Mouse (Mus musculus) heart, embryonic 14.5 days (tissue): ENCODE measurements around the gene Agbl4. TPM values are rescaled to one million over a fixed set of nuclear protein-coding genes. Genes with fewer than 3 reads are reported as not detected.

Experiments
- ATAC-seq: fragments of 200-750 bp; cut with Nextera tagmentation; 2 replicates; pipeline ENCODE4 v1.8.0; 2017; ENCODE audit warnings: low read depth, moderate TSS enrichment; ENCODE audit not compliant: insufficient number of reproducible peaks, insufficient read depth, low FRiP score
- H3K27ac ChIP-seq, 2 experiments: fragments of 200-500 bp in 1 of 2; fragments of 300-500 bp in 1 of 2; sonication (generic) in 1 of 2; replicated peaks in 1 of 2; 2 replicates each; pipeline ENCODE4 v1.5.1; 2012 to 2014; ENCODE audit warnings: low read depth in 2 of 2, low read length in 2 of 2, control low read depth in 1 of 2, mild to moderate bottlenecking in 1 of 2, mixed read lengths in 1 of 2; ENCODE audit not compliant: control insufficient read depth in 1 of 2, insufficient read depth in 1 of 2
- H3K27me3 ChIP-seq: fragments of 300-500 bp; sonication (generic); 2 replicates; pipeline ENCODE4 v1.6.1; 2014; ENCODE audit warnings: mild to moderate bottlenecking, low read length, control low read depth; ENCODE audit not compliant: control insufficient read depth, insufficient read depth
- H3K36me3 ChIP-seq: fragments of 300-500 bp; sonication (generic); 2 replicates; pipeline ENCODE4 v1.6.1; 2014; ENCODE audit warnings: mild to moderate bottlenecking, control low read depth, low read length, mixed read lengths; ENCODE audit not compliant: control insufficient read depth, insufficient read depth
- H3K4me1 ChIP-seq, 2 experiments: fragments of 200-500 bp in 1 of 2; fragments of 300-500 bp in 1 of 2; sonication (generic) in 1 of 2; 2 replicates each; pipeline ENCODE4 v1.6.1; 2012 to 2014; ENCODE audit warnings: low read length in 2 of 2, control low read depth in 1 of 2, mixed read lengths in 1 of 2; ENCODE audit not compliant: control insufficient read depth in 2 of 2, insufficient read depth in 2 of 2
- H3K4me2 ChIP-seq: fragments of 300-500 bp; sonication (generic); 2 replicates; pipeline ENCODE4 v1.6.1; 2014; ENCODE audit warnings: mild to moderate bottlenecking, low read length
- H3K4me3 ChIP-seq, 2 experiments: fragments of 200-500 bp in 1 of 2; fragments of 300-500 bp in 1 of 2; sonication (generic) in 1 of 2; 2 replicates each; pipeline ENCODE4 v1.5.1; 2012 to 2014; ENCODE audit warnings: low read length in 2 of 2, mild to moderate bottlenecking in 2 of 2, control low read depth in 1 of 2, low read depth in 1 of 2, moderate library complexity in 1 of 2; ENCODE audit not compliant: control insufficient read depth in 1 of 2, insufficient read depth in 1 of 2
- H3K9ac ChIP-seq: fragments of 300-500 bp; sonication (generic); 2 replicates; pipeline ENCODE4 v1.6.1; 2014; ENCODE audit warnings: mild to moderate bottlenecking, low read length
- H3K9me3 ChIP-seq: fragments of 300-500 bp; sonication (generic); 2 replicates; pipeline ENCODE4 v1.6.1; 2016; ENCODE audit warnings: low read length, control low read depth; ENCODE audit not compliant: control insufficient read depth
- WGBS: fragments of 180-500 bp; shearing (Covaris S2); extraction: QIAGEN DNeasy Blood & Tissue Kit; methylation state at CpG from one replicate; pipeline ENCODE4 v1.1.7; 2014; 5-methylcytosine and 5-hydroxymethylcytosine counted together
- polyA plus RNA-seq: library from polyadenylated mRNA; unstranded; fragments of >200 nt; fragmentation: Nextera tagmentation; extraction: Ambion mirVana; gene quantifications from 2 replicates; pipeline ENCODE4 v1.2.1, GENCODE M21; 2014

The Agbl4 gene
- polyA plus RNA-seq, 1 experiment from 2014 or later: 1.1 TPM

- no peak overlapping the region for H3K27ac ChIP-seq
- H3K4me3 ChIP-seq: no peak overlapping the region
- H3K4me2 ChIP-seq: no peak overlapping the region
- H3K36me3 ChIP-seq: no peaks in the 10 kb centered on the region
- H3K9ac ChIP-seq: no peak overlapping the region
- H3K4me1 ChIP-seq: no peaks in the 10 kb centered on the region
- no peak for ATAC-seq
- no peaks in the 10 kb centered on the region for H3K27me3 ChIP-seq
- H3K9me3 ChIP-seq: no peaks in the 10 kb centered on the region
Measured at GRCm38 (mm10) chr4:111399784-111400183, 1002.3 kb downstream of the Agbl4 start.

GRCm38 (mm10) chr4:111400676-111401075 is 1003.2 kb downstream of the Agbl4 start:
- ATAC-seq: no peak
- H3K9me3 ChIP-seq: no peaks in the 10 kb centered on the region
- no peaks in the 10 kb centered on the region for H3K36me3 ChIP-seq
- 39% methylated on average over 2 of the region's 2 CpGs for WGBS
- no peaks in the 10 kb centered on the region for H3K27me3 ChIP-seq
- H3K4me3 ChIP-seq: no peak overlapping the region
- H3K4me2 ChIP-seq: no peak overlapping the region
- no peak overlapping the region for H3K27ac ChIP-seq
- H3K4me1 ChIP-seq: no peaks in the 10 kb centered on the region
- no peak overlapping the region for H3K9ac ChIP-seq

GRCm38 (mm10) chr4:111403243-111403642 is 1005.8 kb downstream of the Agbl4 start:
- no peaks in the 10 kb centered on the region for H3K4me1 ChIP-seq
- no peak for ATAC-seq
- no peak overlapping the region for H3K27ac ChIP-seq
- H3K4me3 ChIP-seq: no peak overlapping the region
- no peak overlapping the region for H3K9ac ChIP-seq
- H3K9me3 ChIP-seq: no peaks in the 10 kb centered on the region
- WGBS: 28% methylated on average over 1 of the region's 1 CpGs
- no peaks in the 10 kb centered on the region for H3K36me3 ChIP-seq
- H3K27me3 ChIP-seq: no peaks in the 10 kb centered on the region
- H3K4me2 ChIP-seq: no peak overlapping the region

GRCm38 (mm10) chr4:111410731-111411130 is 1013.3 kb downstream of the Agbl4 start:
- ATAC-seq: no peak
- WGBS: 87% methylated on average over 4 of the region's 4 CpGs
- H3K9ac ChIP-seq: no peak overlapping the region
- no peaks in the 10 kb centered on the region for H3K36me3 ChIP-seq
- H3K27me3 ChIP-seq: no peaks in the 10 kb centered on the region
- H3K4me1 ChIP-seq: peaks cover under 1 to 7% of the 10 kb centered on the region in 2 experiments; a peak in 3 of 4 replicates
- no peak overlapping the region for H3K4me2 ChIP-seq
- no peak overlapping the region for H3K4me3 ChIP-seq
- H3K27ac ChIP-seq: no peak overlapping the region
- H3K9me3 ChIP-seq: no peaks in the 10 kb centered on the region

- under 1% methylated on average over 6 of the region's 6 CpGs for WGBS
- Histone ChIP-seq H3K27ac (peak overlapping the region; percentile 24 to 78; a peak in 2 of 4 replicates), H3K4me3 (peak overlapping the region; percentile 75 to 96), H3K36me3 (peaks cover 12% of the 10 kb centered on the region), H3K4me1 (peaks cover 5 to 13% of the 10 kb centered on the region in 2 experiments; a peak in 3 of 4 replicates), H3K9ac (peak overlapping the region; percentile 93), H3K27me3 (no peaks in the 10 kb centered on the region), H3K4me2 (peak overlapping the region; percentile 89), H3K9me3 (no peaks in the 10 kb centered on the region)
- ATAC-seq: no peak
Measured at GRCm38 (mm10) chr4:111414399-111414798, 1016.9 kb downstream of the Agbl4 start.

GRCm38 (mm10) chr4:111414818-111415488 is 1017.5 kb downstream of the Agbl4 start, which contains the start of gene Bend5:
TSS of gene Bend5 (plus strand) at chr4:111415006.
- peaks cover 12% of the 10 kb centered on the region for H3K36me3 ChIP-seq
- H3K9ac ChIP-seq: peak within 1 kb of the TSS; percentile 93
- peak within 1 kb of the TSS; percentile 43 to 78; a peak in 3 of 4 replicates for H3K27ac ChIP-seq
- H3K4me2 ChIP-seq: peak within 1 kb of the TSS; percentile 89
- H3K9me3 ChIP-seq: no peaks in the 10 kb centered on the region
- peaks cover 5 to 13% of the 10 kb centered on the region in 2 experiments; a peak in 3 of 4 replicates for H3K4me1 ChIP-seq
- 1% methylated on average over 63 of the region's 66 CpGs for WGBS
- peak within 1 kb of the TSS; percentile 75 to 96 for H3K4me3 ChIP-seq
- peak; percentile 93 for ATAC-seq
- H3K27me3 ChIP-seq: no peaks in the 10 kb centered on the region

- no peak overlapping the region for H3K27ac ChIP-seq
- H3K27me3 ChIP-seq: no peaks in the 10 kb centered on the region
- peaks cover 12% of the 10 kb centered on the region for H3K36me3 ChIP-seq
- no peaks in the 10 kb centered on the region for H3K9me3 ChIP-seq
- H3K4me3 ChIP-seq: peak overlapping the region; percentile 75 to 96
- H3K4me1 ChIP-seq: peaks cover 5 to 13% of the 10 kb centered on the region in 2 experiments; a peak in 3 of 4 replicates
- ATAC-seq: no peak
- WGBS: 60% methylated on average over 3 of the region's 3 CpGs
- peak overlapping the region; percentile 93 for H3K9ac ChIP-seq
- H3K4me2 ChIP-seq: peak overlapping the region; percentile 89
Measured at GRCm38 (mm10) chr4:111416126-111416525, 1018.7 kb downstream of the Agbl4 start.
